Mouse (Mus musculus) liver (tissue): ENCODE measurements around the gene Srpx.

Source experiments
- DNase-seq: peaks from one replicate; pipeline ENCODE4 v3.0.0-alpha.2; 2020; ENCODE audit warnings: mixed read lengths

The Srpx gene

GRCm38 (mm10) chrX:10117065-10117719 lies at the start of gene Srpx:
TSS of gene Srpx (minus strand) at chrX:10117709.
- peak; percentile 7 for DNase-seq

- DNase-seq, result no peak
These were observed 34.9 kb upstream of the Srpx start for GRCm38 (mm10) chrX:10152390-10152789.

- no peak for DNase-seq
These were observed 1.7 kb downstream of the Srpx start for GRCm38 (mm10) chrX:10115780-10116179.

- DNase-seq, result no peak
These were observed 6.8 kb downstream of the Srpx start for GRCm38 (mm10) chrX:10110736-10111135.

GRCm38 (mm10) chrX:10108558-10108957 lies 9.0 kb downstream of the Srpx start:
- no peak for DNase-seq

- DNase-seq, result no peak
These were observed 12.0 kb downstream of the Srpx start for GRCm38 (mm10) chrX:10105475-10105874.

- DNase-seq, result no peak
These were observed 14.8 kb downstream of the Srpx start for GRCm38 (mm10) chrX:10102739-10103138.

GRCm38 (mm10) chrX:10095797-10096196 lies 21.7 kb downstream of the Srpx start:
- no peak for DNase-seq

- DNase-seq, result no peak
These were observed 37.1 kb downstream of the Srpx start for GRCm38 (mm10) chrX:10080385-10080784.

GRCm38 (mm10) chrX:10079981-10080380 lies 37.5 kb downstream of the Srpx start:
- no peak for DNase-seq

- DNase-seq, result no peak
These were observed 43.5 kb downstream of the Srpx start for GRCm38 (mm10) chrX:10073966-10074365.

- DNase-seq, result no peak
These were observed 46.0 kb downstream of the Srpx start for GRCm38 (mm10) chrX:10071529-10071928.

- DNase-seq, result no peak
These were observed 46.8 kb downstream of the Srpx start for GRCm38 (mm10) chrX:10070689-10071088.

- DNase-seq, result no peak
These were observed 48.1 kb downstream of the Srpx start for GRCm38 (mm10) chrX:10069405-10069804.

- no peak for DNase-seq
These were observed 53.7 kb downstream of the Srpx start for GRCm38 (mm10) chrX:10063781-10064180.

GRCm38 (mm10) chrX:10063361-10063760 lies 54.1 kb downstream of the Srpx start:
- DNase-seq, result no peak

GRCm38 (mm10) chrX:10062201-10062600 lies 55.3 kb downstream of the Srpx start:
- DNase-seq, result no peak

GRCm38 (mm10) chrX:10034666-10035065 lies 82.8 kb downstream of the Srpx start:
- no peak for DNase-seq

- DNase-seq, result no peak
These were observed 107.3 kb downstream of the Srpx start for GRCm38 (mm10) chrX:10010202-10010601.

- no peak for DNase-seq
These were observed 109.7 kb downstream of the Srpx start for GRCm38 (mm10) chrX:10007675-10008270.

- no peak for DNase-seq
These were observed 111.6 kb downstream of the Srpx start for GRCm38 (mm10) chrX:10005946-10006345.

GRCm38 (mm10) chrX:10000718-10001117 lies 116.8 kb downstream of the Srpx start:
- DNase-seq, result no peak
